Comparison of ENCODE assay signal across 8 mouse cellular contexts in the genomic region with DNA sequence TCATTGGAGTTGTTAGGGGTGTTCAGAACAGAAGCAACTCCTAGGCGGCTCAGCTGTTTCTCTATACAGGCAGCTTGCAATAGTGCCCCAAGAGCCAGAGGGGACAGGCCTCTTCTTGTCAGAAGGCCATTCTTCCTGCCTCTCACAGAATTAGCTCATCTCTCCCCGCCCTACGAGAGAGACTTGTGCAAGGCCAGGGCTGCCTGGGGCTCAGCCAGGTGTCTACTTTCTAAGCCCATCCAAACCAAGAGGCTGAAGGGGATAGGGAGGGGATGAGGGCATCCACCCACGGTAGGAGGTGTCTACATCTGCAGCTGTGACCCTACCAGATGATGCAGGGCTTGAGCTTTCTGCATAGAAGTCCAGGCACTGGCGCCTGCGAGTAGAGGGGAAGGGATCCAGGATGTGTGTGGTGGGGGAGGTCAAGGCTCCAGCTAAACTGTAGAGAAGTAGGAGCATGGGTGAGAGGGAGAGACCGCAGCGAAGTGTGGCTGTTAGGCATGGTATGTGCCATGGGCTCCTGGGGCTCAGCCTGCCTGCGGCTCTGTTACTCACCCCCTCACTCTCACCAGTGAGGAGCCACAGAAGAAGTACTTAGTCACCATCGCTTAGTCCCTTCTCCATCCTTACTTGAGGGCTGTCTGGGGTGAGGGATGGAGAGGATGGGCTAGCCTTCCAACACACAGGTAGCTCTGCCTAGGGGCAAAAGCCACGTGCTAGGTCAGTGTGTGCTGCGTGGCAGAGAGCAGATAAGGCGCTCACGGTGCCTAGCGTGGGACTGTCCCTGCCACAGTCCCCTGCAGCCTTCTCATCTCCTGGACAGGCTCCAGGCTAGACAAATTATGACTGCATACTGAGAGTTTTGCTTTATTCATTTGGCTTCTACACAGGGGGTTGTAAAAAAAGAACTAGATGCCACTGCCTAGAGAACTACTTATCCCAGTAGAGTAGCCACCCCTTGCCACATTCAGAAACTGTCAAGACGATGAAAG.
DNase-seq lines count a peak whose midpoint lies in the region; ATAC-seq lines count a peak whose summit lies in the region.

No protein-coding gene starts in this region.

- 77% methylated on average over 16 of the region's 16 CpGs for whole genome bisulfite sequencing in limb, embryonic 10.5 days
- WGBS in stomach, embryonic 14.5 days, result 67% methylated on average over 16 of the region's 16 CpGs

- no peaks in the 10 kb centered on the region for H3K27me3 ChIP-seq in limb, embryonic 10.5 days (ENCODE audit: low read depth, poor library complexity, severe bottlenecking)
- no peaks in the 10 kb centered on the region for H3K27me3 ChIP-seq in stomach, embryonic 14.5 days (ENCODE audit: control insufficient read depth, insufficient read depth, low read length)

- peaks cover 65% of the 10 kb centered on the region for H3K36me3 ChIP-seq in limb, embryonic 10.5 days
- peaks cover 2% of the 10 kb centered on the region; the same call in 1 of the 2 replicates for H3K36me3 ChIP-seq in stomach, embryonic 14.5 days (ENCODE audit: control insufficient read depth, insufficient read depth, low read length)

- no peak overlapping the region for H3K4me2 ChIP-seq in stomach, embryonic 14.5 days (replicated peaks; ENCODE audit: low read depth, low read length)

- DNase-seq in lung, postnatal 10 days, result peak; percentile 22
- no peak for DNase-seq in lung, adult 18-20 months
- peak; percentile 74 to 77 for DNase-seq in cerebellum, postnatal 10 days
- DNase-seq in gastrocnemius, postnatal 14 days, result peak; percentile 63
- DNase-seq in limb, embryonic 10.5 days (ENCODE audit: low spot score), result no peak
- no peak for DNase-seq in frontal cortex, postnatal 14 days (ENCODE audit: low spot score in 2 of 2)
- DNase-seq in spleen, postnatal 14 days (ENCODE audit: low spot score in 2 of 2), result no peak

- H3K9ac ChIP-seq in stomach, embryonic 14.5 days (replicated peaks; ENCODE audit: low read depth, low read length), result no peak overlapping the region

- H3K4me3 ChIP-seq in limb, embryonic 10.5 days, result no peak overlapping the region
- no peak overlapping the region for H3K4me3 ChIP-seq in stomach, embryonic 14.5 days (ENCODE audit: low read depth, low read length)

- H3K4me1 ChIP-seq in limb, embryonic 10.5 days, result peaks cover 92% of the 10 kb centered on the region
- H3K4me1 ChIP-seq in stomach, embryonic 14.5 days (ENCODE audit: control insufficient read depth, insufficient read depth, low read length), result peaks cover 56% of the 10 kb centered on the region

- intact Hi-C loops in gastrocnemius, postnatal 14 days (cut with DNase I; ENCODE audit: low total_unique reads), result no loop called here

- ATAC-seq in stomach, embryonic 14.5 days (ENCODE audit: insufficient number of reproducible peaks, insufficient read depth, low FRiP score, low read depth), result no peak

- H3K27ac ChIP-seq in limb, embryonic 10.5 days, result peak overlapping the region; percentile 66
- H3K27ac ChIP-seq in stomach, embryonic 14.5 days (ENCODE audit: low read length), result peak overlapping the region; percentile 91; the same call in 1 of the 2 replicates

- H3K9me3 ChIP-seq in limb, embryonic 10.5 days (replicated peaks), result no peaks in the 10 kb centered on the region
- H3K9me3 ChIP-seq in stomach, embryonic 14.5 days (ENCODE audit: control insufficient read depth, low read depth, low read length), result no peaks in the 10 kb centered on the region

Comparison
In these comparisons a context has a peak if more than half of its experiments do, and no peak if none do; other contexts are left out.
1. DNase-seq: peak in lung, postnatal 10 days (single experiment), cerebellum, postnatal 10 days (2 of 2) and gastrocnemius, postnatal 14 days (single experiment); none in lung, adult 18-20 months (0 of 2), limb, embryonic 10.5 days (single experiment), frontal cortex, postnatal 14 days (0 of 2) and spleen, postnatal 14 days (0 of 2).